Mouse (Mus musculus): ENCODE data around the gene Ccdc134. TPM values are rescaled to one million over a fixed set of nuclear protein-coding genes. Genes with fewer than 3 reads are reported as not detected.
A peak's percentile ranks its signal among the peaks of the same experiment; 100 is the strongest.

Ccdc134 gene
- polyA plus RNA-seq, 1 experiment: 15.4 TPM

- Histone ChIP-seq H3K4me3 (replicated peaks; ENCODE audit: insufficient read depth, low read depth, low read length) (no peak overlapping the region), H3K4me1 (ENCODE audit: control insufficient read depth, insufficient read depth, low read length) (peaks cover 13% of the 10 kb centered on the region), H3K27me3 (ENCODE audit: control insufficient read depth, insufficient read depth, low read length) (no peaks in the 10 kb centered on the region), H3K27ac (ENCODE audit: insufficient read depth, low read length) (no peak overlapping the region)
- no peak for DNase-seq
- 72% methylated on average over 5 of the region's 5 CpGs for WGBS
- TF ChIP-seq CTCF (IDR thresholded peaks at IDR 0.05; ENCODE audit: borderline replicate concordance, insufficient read depth, low read depth, low read length): no peak
- TF ChIP-seq POLR2A (IDR thresholded peaks at IDR 0.05; ENCODE audit: borderline replicate concordance, insufficient read depth, low read length): no peak
Observed at GRCm38 (mm10) chr15:82186931-82187330, 59.2 kb downstream of the Ccdc134 start.

- TF ChIP-seq POLR2A (IDR thresholded peaks at IDR 0.05; ENCODE audit: borderline replicate concordance, insufficient read depth, low read length) (no peak), CTCF (IDR thresholded peaks at IDR 0.05; ENCODE audit: borderline replicate concordance, insufficient read depth, low read depth, low read length) (no peak)
- Histone ChIP-seq H3K4me3 (replicated peaks; ENCODE audit: insufficient read depth, low read depth, low read length) (no peak overlapping the region), H3K4me1 (ENCODE audit: control insufficient read depth, insufficient read depth, low read length) (peaks cover 13% of the 10 kb centered on the region), H3K27me3 (ENCODE audit: control insufficient read depth, insufficient read depth, low read length) (no peaks in the 10 kb centered on the region), H3K27ac (ENCODE audit: insufficient read depth, low read length) (no peak overlapping the region)
- DNase-seq: no peak
- WGBS: 90% methylated on average over 4 of the region's 4 CpGs
Observed at GRCm38 (mm10) chr15:82187401-82187800, 59.7 kb downstream of the Ccdc134 start.

GRCm38 (mm10) chr15:82187924-82188323, 60.2 kb downstream of the Ccdc134 start:
- WGBS: 88% methylated on average over 1 of the region's 1 CpGs
- Histone ChIP-seq H3K27me3 (ENCODE audit: control insufficient read depth, insufficient read depth, low read length) (no peaks in the 10 kb centered on the region), H3K4me1 (ENCODE audit: control insufficient read depth, insufficient read depth, low read length) (peaks cover 13% of the 10 kb centered on the region), H3K4me3 (replicated peaks; ENCODE audit: insufficient read depth, low read depth, low read length) (no peak overlapping the region), H3K27ac (ENCODE audit: insufficient read depth, low read length) (no peak overlapping the region)
- TF ChIP-seq POLR2A (IDR thresholded peaks at IDR 0.05; ENCODE audit: borderline replicate concordance, insufficient read depth, low read length) (no peak), CTCF (IDR thresholded peaks at IDR 0.05; ENCODE audit: borderline replicate concordance, insufficient read depth, low read depth, low read length) (no peak)
- DNase-seq: no peak

GRCm38 (mm10) chr15:82188481-82189240, 60.9 kb downstream of the Ccdc134 start:
- H3K4me3 ChIP-seq (replicated peaks; ENCODE audit: insufficient read depth, low read depth, low read length): no peak overlapping the region
- 32% methylated on average over 10 of the region's 10 CpGs for WGBS
- H3K4me1 ChIP-seq (ENCODE audit: control insufficient read depth, insufficient read depth, low read length): peaks cover 13% of the 10 kb centered on the region
- H3K27ac ChIP-seq (ENCODE audit: insufficient read depth, low read length): no peak overlapping the region
- no peaks in the 10 kb centered on the region for H3K27me3 ChIP-seq (ENCODE audit: control insufficient read depth, insufficient read depth, low read length)
- TF ChIP-seq POLR2A (IDR thresholded peaks at IDR 0.05; ENCODE audit: borderline replicate concordance, insufficient read depth, low read length) (no peak), CTCF (IDR thresholded peaks at IDR 0.05; ENCODE audit: borderline replicate concordance, insufficient read depth, low read depth, low read length) (no peak)
- peak in 1 of 2 experiments; percentile 42 for DNase-seq

Other genes starting within 250 kb of the Ccdc134 start
- 50.4 and 51.2 TPM in 2 replicates for gene Polr3h, start 201.7 kb upstream of the Ccdc134 start, polyA plus RNA-seq (2012; rRNA removed)
- gene Csdc2, start 191.2 kb upstream of the Ccdc134 start, polyA plus RNA-seq (2012; rRNA removed): 258 and 264 TPM in 2 replicates
- gene Pmm1, start 167.0 kb upstream of the Ccdc134 start, polyA plus RNA-seq (2012; rRNA removed): 249 and 289 TPM in 2 replicates
- gene 1700029P11Rik, start 147.4 kb upstream of the Ccdc134 start, polyA plus RNA-seq (2012; rRNA removed): not detected in 2 replicates
- gene Xrcc6, start 140.1 kb upstream of the Ccdc134 start, polyA plus RNA-seq (2012; rRNA removed): 35.9 and 37.9 TPM in 2 replicates
- 142 and 156 TPM in 2 replicates for gene Desi1, start 94.1 kb upstream of the Ccdc134 start, polyA plus RNA-seq (2012; rRNA removed)
- gene Snu13, start 80.3 kb upstream of the Ccdc134 start, polyA plus RNA-seq (2012; rRNA removed): 114 and 124 TPM in 2 replicates
- gene 4930407I10Rik, start 68.8 kb upstream of the Ccdc134 start, polyA plus RNA-seq (2012; rRNA removed): not detected in 2 replicates
- 0.06 and 0.13 TPM in 2 replicates for gene Mei1, start 57.9 kb upstream of the Ccdc134 start, polyA plus RNA-seq (2012; rRNA removed)
- 104 and 105 TPM in 2 replicates for gene Srebf2, start 19.3 kb downstream of the Ccdc134 start, polyA plus RNA-seq (2012; rRNA removed)
- 65.4 and 69.9 TPM in 2 replicates for gene Shisa8, start 84.9 kb downstream of the Ccdc134 start, polyA plus RNA-seq (2012; rRNA removed)
- 0.89 and 0.93 TPM in 2 replicates for gene Tnfrsf13c, start 96.4 kb downstream of the Ccdc134 start, polyA plus RNA-seq (2012; rRNA removed)
- gene Cenpm, start 116.8 kb downstream of the Ccdc134 start, polyA plus RNA-seq (2012; rRNA removed): 3.2 and 3.6 TPM in 2 replicates
- 195 and 218 TPM in 2 replicates for gene 1500009C09Rik, start 124.5 kb downstream of the Ccdc134 start, polyA plus RNA-seq (2012; rRNA removed)
- 306 and 367 TPM in 2 replicates for gene Sept3, start 147.0 kb downstream of the Ccdc134 start, polyA plus RNA-seq (2012; rRNA removed)
- not detected in 2 replicates for gene Wbp2nl, start 171.0 kb downstream of the Ccdc134 start, polyA plus RNA-seq (2012; rRNA removed)
- gene Naga, start 211.0 kb downstream of the Ccdc134 start, polyA plus RNA-seq (2012; rRNA removed): 63.0 and 75.2 TPM in 2 replicates
- 0.13 and 0.16 TPM in 2 replicates for gene Pheta2, start 211.0 kb downstream of the Ccdc134 start, polyA plus RNA-seq (2012; rRNA removed)
- 309 and 332 TPM in 2 replicates for gene Smdt1, start 211.0 kb downstream of the Ccdc134 start, polyA plus RNA-seq (2012; rRNA removed)
- 608 and 627 TPM in 2 replicates for gene Ndufa6, start 226.4 kb downstream of the Ccdc134 start, polyA plus RNA-seq (2012; rRNA removed)